Mouse (Mus musculus) midbrain, embryonic 12.5 days (tissue): ENCODE measurements around the gene Olfr1427. TPM values are rescaled to one million over a fixed set of nuclear protein-coding genes. Genes with fewer than 3 reads are reported as not detected.
"Not testable (repeated sequence)": the region's sequence is repeated elsewhere in the genome, so short reads cannot be mapped to it uniquely, and the experiment has no call there.

Source experiments
- ATAC-seq: fragments of 200-750 bp; cut with Nextera tagmentation; 2 replicates; pipeline ENCODE4 v1.8.0; 2017; ENCODE audit warnings: low read depth, moderate TSS enrichment, moderate library complexity; ENCODE audit not compliant: low FRiP score
- H3K27ac ChIP-seq: fragments of 300-500 bp; sonication (generic); replicated peaks from 2 replicates; pipeline ENCODE4 v1.5.1; 2016; ENCODE audit warnings: mild to moderate bottlenecking
- H3K27me3 ChIP-seq: fragments of 300-500 bp; sonication (generic); 2 replicates; pipeline ENCODE4 v1.6.1; 2016; ENCODE audit warnings: mild to moderate bottlenecking
- H3K36me3 ChIP-seq: fragments of 300-500 bp; sonication (generic); 2 replicates; pipeline ENCODE4 v1.6.1; 2016
- H3K4me1 ChIP-seq: fragments of 300-500 bp; sonication (generic); 2 replicates; pipeline ENCODE4 v1.6.1; 2016
- H3K4me2 ChIP-seq: fragments of 300-500 bp; sonication (generic); replicated peaks from 2 replicates; pipeline ENCODE4 v1.6.1; 2016; ENCODE audit warnings: mild to moderate bottlenecking, moderate library complexity
- H3K4me3 ChIP-seq: fragments of 300-500 bp; sonication (generic); 2 replicates; pipeline ENCODE4 v1.5.1; 2016; ENCODE audit warnings: mild to moderate bottlenecking
- H3K9ac ChIP-seq: fragments of 300-500 bp; sonication (generic); replicated peaks from 2 replicates; pipeline ENCODE4 v1.6.1; 2016; ENCODE audit warnings: mild to moderate bottlenecking, moderate library complexity
- H3K9me3 ChIP-seq: fragments of 300-500 bp; sonication (generic); 2 replicates; pipeline ENCODE4 v1.6.1; 2016; ENCODE audit warnings: mild to moderate bottlenecking
- WGBS: fragments of 180-500 bp; shearing (Covaris S2); methylation state at CpG from one replicate; pipeline ENCODE4 v1.1.7; 2016; 5-methylcytosine and 5-hydroxymethylcytosine counted together
- polyA plus RNA-seq: library from polyadenylated mRNA; unstranded; fragments of >200 nt; fragmentation: Nextera tagmentation; extraction: Ambion mirVana; gene quantifications from 2 replicates; pipeline ENCODE4 v1.2.1, GENCODE M21; 2016

Olfr1427 gene
- polyA plus RNA-seq, 1 experiment from 2014 or later: not detected

DNA sequence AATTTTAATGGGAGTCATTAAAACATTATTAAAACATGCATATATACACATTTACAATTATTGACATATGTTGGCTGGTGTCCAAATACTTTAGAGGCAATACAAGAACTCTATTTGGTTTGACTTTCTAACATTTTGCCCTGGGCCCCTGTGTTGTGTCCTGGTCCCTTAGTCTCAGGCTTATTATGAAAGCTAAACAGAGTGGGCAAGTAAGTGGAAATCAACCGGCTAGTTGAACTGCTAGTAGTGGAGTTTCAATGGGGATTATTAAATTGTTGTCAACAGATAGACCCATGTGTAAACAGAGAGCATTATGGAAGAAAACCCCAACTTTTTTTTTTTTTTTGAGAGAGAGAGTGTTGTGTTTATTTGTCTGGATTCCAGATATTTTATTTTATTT lies 40.6 kb downstream of the Olfr1427 start, which contains the start of gene Olfr1424:
Gene Olfr1424 (minus strand): TSS at position 101 of the 400 bp plus-strand sequence.
- H3K4me1 ChIP-seq, H3K9ac ChIP-seq, ATAC-seq, H3K4me3 ChIP-seq, H3K9me3 ChIP-seq, H3K4me2 ChIP-seq, H3K36me3 ChIP-seq, H3K27ac ChIP-seq, H3K27me3 ChIP-seq: not testable (repeated sequence)
- 85% methylated on average over 1 of the region's 1 CpGs for WGBS

Other genes starting within 250 kb of the Olfr1427 start
- gene Olfr1418, start 242.3 kb downstream of the Olfr1427 start, polyA plus RNA-seq: not detected in 2 replicates
- gene Olfr1419, start 228.2 kb downstream of the Olfr1427 start, polyA plus RNA-seq: not detected in 2 replicates
- gene Olfr1420, start 216.8 kb downstream of the Olfr1427 start, polyA plus RNA-seq: not detected in 2 replicates
- 24.4 and 26.0 TPM in 2 replicates for gene Patl1, start 190.9 kb downstream of the Olfr1427 start, polyA plus RNA-seq
- 4.7 and 5.0 TPM in 2 replicates for gene Osbp, start 137.4 kb downstream of the Olfr1427 start, polyA plus RNA-seq
- gene Olfr1423, start 62.0 kb downstream of the Olfr1427 start, polyA plus RNA-seq: 0.04 TPM in 1 of 2 replicates, not detected in the other
- not detected in 2 replicates for gene Olfr1424, start 40.7 kb downstream of the Olfr1427 start, polyA plus RNA-seq
- not detected in 2 replicates for gene Olfr1425, start 25.6 kb downstream of the Olfr1427 start, polyA plus RNA-seq
- gene Olfr1426, start 11.3 kb downstream of the Olfr1427 start, polyA plus RNA-seq: not detected in 2 replicates
- gene Olfr1428, start 12.6 kb upstream of the Olfr1427 start, polyA plus RNA-seq: not detected in 2 replicates
- gene Olfr76, start 19.9 kb upstream of the Olfr1427 start, polyA plus RNA-seq: not detected in 2 replicates
- gene Olfr1555-ps1, start 66.8 kb upstream of the Olfr1427 start, polyA plus RNA-seq: not detected in 2 replicates
- not detected in 2 replicates for gene Olfr1431, start 97.3 kb upstream of the Olfr1427 start, polyA plus RNA-seq
- gene Olfr1432, start 129.3 kb upstream of the Olfr1427 start, polyA plus RNA-seq: not detected in 2 replicates
- gene Olfr262, start 138.3 kb upstream of the Olfr1427 start, polyA plus RNA-seq: not detected in 2 replicates
- not detected in 2 replicates for gene Olfr235, start 157.7 kb upstream of the Olfr1427 start, polyA plus RNA-seq
- not detected in 2 replicates for gene Olfr1434, start 176.5 kb upstream of the Olfr1427 start, polyA plus RNA-seq
- gene Olfr1436, start 195.8 kb upstream of the Olfr1427 start, polyA plus RNA-seq: not detected in 2 replicates
- gene Olfr1437, start 221.8 kb upstream of the Olfr1427 start, polyA plus RNA-seq: not detected in 2 replicates
- gene Olfr1438-ps1, start 232.6 kb upstream of the Olfr1427 start, polyA plus RNA-seq: not detected in 2 replicates